Mouse (Mus musculus): ENCODE results near the gene Pomgnt2.

- TF ChIP-seq CTCF (IDR thresholded peaks at IDR 0.05; ENCODE audit: extremely low read depth, insufficient read depth, insufficient read length, insufficient replicate concordance), result no peak
- no peak for TF ChIP-seq POLR2A (IDR thresholded peaks at IDR 0.05; ENCODE audit: low read depth, low read length)
These were observed 42.9 kb upstream of the Pomgnt2 start for GRCm38 (mm10) chr9:122039848-122040247.

Measured in spleen, adult 2 months (tissue).